Mouse (Mus musculus): ENCODE results near the gene Erich4.
"Not testable (repeated sequence)": the region's sequence is repeated elsewhere in the genome, so short reads cannot be mapped to it uniquely, and the experiment has no call there.

Erich4 gene

DNA sequence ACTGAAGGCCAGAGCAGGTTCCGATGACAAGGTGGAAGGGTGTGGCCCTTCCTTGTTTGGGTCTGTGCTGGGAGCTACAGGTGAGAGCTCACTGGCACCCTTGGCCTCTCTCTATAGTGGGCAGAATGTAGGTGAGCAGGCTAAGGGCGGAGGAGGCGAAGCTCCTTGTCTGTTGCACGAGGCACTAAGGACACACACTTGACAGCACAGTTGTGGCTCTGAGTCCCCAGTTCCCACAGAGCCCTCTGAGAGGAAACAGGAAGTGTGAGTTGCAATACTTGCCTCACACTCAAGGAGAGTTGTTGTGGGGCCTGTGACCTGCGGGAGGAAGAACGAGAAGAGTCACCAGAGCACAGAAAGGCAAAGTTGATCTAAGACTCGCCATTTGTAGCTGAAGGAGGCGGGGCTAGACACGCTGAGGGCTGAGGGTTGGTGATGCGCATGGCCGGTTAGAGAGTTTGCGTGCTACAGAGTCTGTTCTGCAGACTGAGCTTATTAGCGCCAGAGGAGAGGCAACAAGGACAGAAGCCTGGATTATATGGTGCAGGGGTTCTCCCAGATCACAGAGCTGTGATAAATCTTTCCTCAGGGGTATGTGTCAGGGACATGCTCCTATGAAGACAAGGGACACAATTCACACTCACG, 38.8 kb downstream of the Erich4 start:
- not testable (repeated sequence) for DNase-seq (ENCODE audit: low spot score)

DNA sequence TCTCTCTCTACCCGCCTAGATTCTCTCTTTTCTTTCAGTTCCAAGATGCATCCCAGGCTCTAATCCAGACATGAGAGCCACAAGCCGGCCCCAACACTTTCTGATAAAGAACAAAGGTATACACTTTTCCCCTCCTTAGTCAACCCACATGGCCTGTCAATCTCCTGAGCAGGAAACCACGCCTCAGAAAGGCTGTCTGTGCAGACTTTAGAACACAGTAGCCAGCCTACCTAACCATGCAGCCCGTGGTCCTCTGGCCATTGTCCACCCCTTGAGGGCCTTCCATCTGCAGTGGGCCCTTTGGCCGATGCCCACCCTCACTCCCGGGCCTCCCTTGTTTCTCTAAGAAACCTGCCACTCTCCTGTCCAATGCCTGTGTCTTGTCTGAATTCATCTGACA, 39.4 kb downstream of the Erich4 start:
- DNase-seq (ENCODE audit: low spot score): not testable (repeated sequence)

DNA sequence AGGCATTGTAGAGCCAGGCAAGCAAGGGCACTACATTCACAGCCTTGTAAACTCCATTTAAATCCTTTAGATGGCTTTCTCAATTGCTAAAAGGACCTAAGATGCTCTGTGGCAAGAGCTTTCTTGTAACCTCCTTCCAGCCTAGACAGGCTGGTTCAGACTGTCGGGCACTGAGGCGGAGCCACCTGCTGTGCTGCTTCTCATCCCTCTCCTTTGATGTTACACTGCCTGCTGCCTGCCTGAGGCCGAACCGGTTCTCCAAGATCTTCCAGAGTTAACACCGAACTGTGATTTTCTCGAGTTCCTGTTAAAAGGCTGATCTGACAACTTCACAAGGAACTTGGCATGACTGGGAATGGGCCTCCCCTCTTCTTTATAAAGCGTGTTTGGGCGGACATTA, 39.8 kb downstream of the Erich4 start:
- DNase-seq (ENCODE audit: low spot score): no peak

DNA sequence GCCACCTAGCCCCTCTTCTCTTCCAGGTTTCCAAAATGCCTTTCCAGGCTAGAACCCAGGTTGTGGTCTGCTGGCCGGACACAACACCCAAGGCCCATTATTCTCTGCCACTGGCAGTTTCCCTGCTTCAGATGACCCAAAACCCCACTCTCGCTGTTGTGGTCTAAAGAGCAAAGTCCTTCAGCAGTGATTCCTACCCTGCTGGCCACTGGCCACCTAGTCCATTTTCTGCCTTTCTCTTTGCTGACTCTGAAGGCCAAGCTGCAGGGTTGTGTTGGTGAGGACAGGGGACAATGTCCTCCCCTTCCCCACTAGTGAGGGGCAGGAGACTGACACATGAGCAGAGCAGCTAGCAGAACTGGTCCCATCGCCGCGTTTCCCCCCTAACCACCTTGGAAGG, 40.6 kb downstream of the Erich4 start:
- DNase-seq (ENCODE audit: low spot score): no peak

DNA sequence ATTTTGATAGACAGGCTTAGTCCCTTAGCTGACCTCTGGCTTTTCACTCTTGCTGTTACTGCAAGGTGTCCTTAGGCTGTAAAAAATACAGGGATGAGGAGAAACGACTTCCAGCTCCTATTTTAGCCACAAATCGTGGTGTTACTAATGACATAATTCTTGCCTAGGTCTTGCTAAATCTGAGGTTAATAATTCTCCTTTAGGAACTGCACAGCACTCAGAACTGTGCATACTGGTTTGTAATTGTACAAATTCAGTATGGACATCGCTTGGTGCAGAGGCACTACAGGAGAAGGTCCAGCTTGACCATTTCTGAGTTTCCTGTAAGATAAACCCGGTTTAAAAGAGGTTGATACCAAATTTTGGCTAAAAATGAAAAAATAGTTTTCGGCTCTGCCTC, 41.9 kb downstream of the Erich4 start:
- DNase-seq (ENCODE audit: low spot score): not testable (repeated sequence)

DNA sequence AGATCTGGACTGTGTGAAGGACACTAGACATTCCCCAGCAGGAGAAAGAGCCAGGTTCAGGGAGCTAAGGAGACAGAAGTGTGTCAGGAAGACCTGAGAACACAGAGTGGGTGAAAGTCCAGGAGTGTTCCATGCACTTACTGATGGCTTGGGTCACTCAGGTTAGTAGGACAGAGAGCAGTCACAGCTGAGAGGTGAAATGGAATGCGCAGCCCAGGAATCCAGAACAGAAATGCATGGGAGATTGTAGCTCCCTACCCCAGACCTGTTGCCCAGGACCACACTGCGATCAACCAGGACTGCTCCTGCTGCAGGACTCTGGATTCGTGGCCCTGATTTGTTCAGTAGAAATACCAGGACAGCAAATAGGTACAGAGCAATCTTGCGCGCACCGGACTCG, 47.0 kb downstream of the Erich4 start:
- DNase-seq (ENCODE audit: low spot score): no peak

Measured in urinary bladder, postnatal 25 days (tissue).